Mouse (Mus musculus) liver, adult 2 months (tissue): ENCODE results near the gene Cfap299.

Experiments used
- CTCF ChIP-seq: fragments of 200-500 bp; IDR thresholded peaks from 2 replicates; pipeline ENCODE4 v1.5.1; 2011; ENCODE audit warnings: low read depth, low read length, control low read depth
- POLR2A ChIP-seq: fragments of 200-500 bp; IDR thresholded peaks from 2 replicates; pipeline ENCODE4 v1.6.1; 2011; ENCODE audit warnings: low read length, control low read depth; ENCODE audit not compliant: insufficient read depth; ENCODE audit errors: extremely low read depth

DNA sequence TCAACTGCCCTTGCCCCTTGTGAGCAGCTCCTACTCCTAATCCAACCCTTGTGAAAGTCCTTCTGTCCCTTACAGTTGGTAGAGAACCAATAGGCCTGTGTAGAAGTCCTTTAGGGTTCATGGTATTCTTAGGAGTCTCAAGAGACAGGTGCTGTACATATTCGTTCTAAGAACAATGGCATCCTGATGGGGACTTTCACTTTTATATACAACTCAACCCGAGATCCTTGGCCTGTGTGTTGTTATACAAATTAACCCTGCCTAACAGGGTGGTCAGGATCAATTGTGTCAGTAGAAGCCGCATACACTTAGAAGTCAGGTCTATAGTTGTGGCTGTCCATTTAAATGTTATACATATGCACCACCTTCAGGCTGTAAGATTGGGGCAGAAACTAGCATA lies 109.6 kb downstream of the Cfap299 start:
- TF ChIP-seq CTCF: no peak
- TF ChIP-seq POLR2A: no peak
